7 mouse cellular contexts compared by ENCODE assay signal in genomic region chr3:95013699-95014427, GRCm38 (mm10). TPM values are rescaled to one million over a fixed set of nuclear protein-coding genes. Genes with fewer than 3 reads are reported as not detected.
A peak's percentile ranks its signal among the peaks of the same experiment; 100 is the strongest.
DNase-seq lines count a peak whose midpoint lies in the region; ATAC-seq and TF ChIP-seq lines count a peak whose summit lies in the region.

No protein-coding gene starts in this region.

- TF ChIP-seq EP300 in liver, embryonic 14.5 days (IDR thresholded peaks at IDR 0.05; ENCODE audit: low read depth): no peak

- peak; percentile 15; the same call in 1 of the 2 replicates for TF ChIP-seq CTCF in liver, embryonic 14.5 days (IDR thresholded peaks at IDR 0.05; ENCODE audit: low read depth)

- H3K9me3 ChIP-seq in hindbrain, embryonic 10.5 days: no peaks in the 10 kb centered on the region
- H3K9me3 ChIP-seq in liver, embryonic 14.5 days (ENCODE audit: control insufficient read depth, low read length): no peaks in the 10 kb centered on the region

- DNase-seq in spleen, postnatal 10 days (ENCODE audit: low spot score in 2 of 2): peak; percentile 32 to 34
- DNase-seq in spleen, postnatal 4 days (ENCODE audit: low spot score in 2 of 2): no peak
- DNase-seq in cerebellum, adult 9-11 months: peak; percentile 88
- peak; percentile 42 for DNase-seq in hindbrain, embryonic 10.5 days (ENCODE audit: low spot score)
- DNase-seq in liver, embryonic 14.5 days (ENCODE audit: low read depth in 3 of 3, low spot score in 3 of 3): no peak
- peak; percentile 47 for DNase-seq in testis, postnatal 10 days (ENCODE audit: low spot score)
- DNase-seq in urinary bladder, postnatal 14 days (ENCODE audit: low spot score): no peak

- H3K27ac ChIP-seq in hindbrain, embryonic 10.5 days: peak overlapping the region; percentile 95
- peak overlapping the region; percentile 40; the same call in 1 of the 2 replicates for H3K27ac ChIP-seq in liver, embryonic 14.5 days

- peak overlapping the region; percentile 94 for H3K4me3 ChIP-seq in hindbrain, embryonic 10.5 days
- peak overlapping the region; percentile 70 to 84 for H3K4me3 ChIP-seq in liver, embryonic 14.5 days (ENCODE audit: insufficient read depth in 1 of 2, low read depth in 2 of 2, low read length in 2 of 2)

- peaks cover 45% of the 10 kb centered on the region for H3K4me1 ChIP-seq in hindbrain, embryonic 10.5 days (replicated peaks)
- H3K4me1 ChIP-seq in liver, embryonic 14.5 days (replicated peaks; ENCODE audit: control insufficient read depth in 2 of 2, insufficient read depth in 2 of 2, low read length in 1 of 2): peaks cover 10 to 11% of the 10 kb centered on the region in 2 experiments

- peak overlapping the region; percentile 99 for H3K4me2 ChIP-seq in liver, embryonic 14.5 days (ENCODE audit: low read depth)

- no peak for ATAC-seq in liver, embryonic 14.5 days (ENCODE audit: insufficient read depth)

- peaks cover 49% of the 10 kb centered on the region for H3K36me3 ChIP-seq in hindbrain, embryonic 10.5 days
- H3K36me3 ChIP-seq in liver, embryonic 14.5 days (replicated peaks; ENCODE audit: control insufficient read depth, insufficient read depth, low read depth): peaks cover 31% of the 10 kb centered on the region

- peak overlapping the region; percentile 82 for H3K9ac ChIP-seq in liver, embryonic 14.5 days (replicated peaks)

- H3K27me3 ChIP-seq in hindbrain, embryonic 10.5 days (ENCODE audit: insufficient read depth, poor library complexity, severe bottlenecking): no peaks in the 10 kb centered on the region
- no peaks in the 10 kb centered on the region for H3K27me3 ChIP-seq in liver, embryonic 14.5 days (ENCODE audit: control insufficient read depth, insufficient read depth, low read length)

- 14% methylated on average over 13 of the region's 13 CpGs for WGBS in hindbrain, embryonic 10.5 days
- WGBS in liver, embryonic 14.5 days (ENCODE audit: insufficient replicate concordance): 26% methylated on average over 13 of the region's 13 CpGs

RNA-seq across cellular contexts. Expression of gene Zfp687, which starts 1.4 kb away (rescaled TPM):
- polyA plus RNA-seq in hindbrain, embryonic 10.5 days (2016; fragmentation: Nextera tagmentation; extraction: Ambion mirVana): 40.0 and 46.5 TPM in 2 replicates
- 5.8 and 6.6 TPM in 2 replicates for polyA plus RNA-seq in liver, embryonic 14.5 days (2012; rRNA removed)
- 4.4 and 5.9 TPM in 2 replicates for polyA plus RNA-seq in liver, embryonic 14.5 days (2014; fragmentation: Nextera tagmentation; extraction: Ambion mirVana)

RNA-seq across cellular contexts. Expression of gene Psmd4, which starts 28.6 kb away (rescaled TPM):
- 330 and 353 TPM in 2 replicates for polyA plus RNA-seq in hindbrain, embryonic 10.5 days (2016; fragmentation: Nextera tagmentation; extraction: Ambion mirVana)
- 114 and 150 TPM in 2 replicates for polyA plus RNA-seq in liver, embryonic 14.5 days (2012; rRNA removed)
- polyA plus RNA-seq in liver, embryonic 14.5 days (2014; fragmentation: Nextera tagmentation; extraction: Ambion mirVana): 153 and 161 TPM in 2 replicates

RNA-seq across cellular contexts. Expression of gene Pi4kb, which starts 39.3 kb away (rescaled TPM):
- 20.6 and 22.3 TPM in 2 replicates for polyA plus RNA-seq in hindbrain, embryonic 10.5 days (2016; fragmentation: Nextera tagmentation; extraction: Ambion mirVana)
- 7.3 and 14.0 TPM in 2 replicates for polyA plus RNA-seq in liver, embryonic 14.5 days (2012; rRNA removed)
- polyA plus RNA-seq in liver, embryonic 14.5 days (2014; fragmentation: Nextera tagmentation; extraction: Ambion mirVana): 6.8 and 10.0 TPM in 2 replicates

RNA-seq across cellular contexts. Expression of gene Rfx5, which starts 60.0 kb away (rescaled TPM):
- polyA plus RNA-seq in hindbrain, embryonic 10.5 days (2016; fragmentation: Nextera tagmentation; extraction: Ambion mirVana): 5.7 TPM in 2 replicates
- 2.3 TPM in 2 replicates for polyA plus RNA-seq in liver, embryonic 14.5 days (2012; rRNA removed)
- polyA plus RNA-seq in liver, embryonic 14.5 days (2014; fragmentation: Nextera tagmentation; extraction: Ambion mirVana): 0.88 and 1.5 TPM in 2 replicates

Comparison
In these comparisons a context has a peak if more than half of its experiments do, and no peak if none do; other contexts are left out.
1. DNase-seq: peak in spleen, postnatal 10 days (2 of 2), cerebellum, adult 9-11 months (single experiment), hindbrain, embryonic 10.5 days (single experiment) and testis, postnatal 10 days (single experiment); none in spleen, postnatal 4 days (0 of 2), liver, embryonic 14.5 days (0 of 3) and urinary bladder, postnatal 14 days (single experiment).